Mouse (Mus musculus) forebrain, embryonic 13.5 days (tissue): Measurements from ENCODE around the gene Acp6. TPM values are rescaled to one million over a fixed set of nuclear protein-coding genes. Genes with fewer than 3 reads are reported as not detected.
A peak's percentile ranks its signal among the peaks of the same experiment; 100 is the strongest.

Experiments
- ATAC-seq: fragments of 200-750 bp; cut with Nextera tagmentation; 2 replicates; pipeline ENCODE4 v1.8.0; 2017
- H3K27ac ChIP-seq: fragments of 300-500 bp; sonication (generic); 2 replicates; pipeline ENCODE4 v1.5.1; 2015; ENCODE audit warnings: inconsistent platforms, mild to moderate bottlenecking, moderate library complexity
- H3K27me3 ChIP-seq: fragments of 300-500 bp; sonication (generic); 2 replicates; pipeline ENCODE4 v1.6.1; 2015; ENCODE audit warnings: mild to moderate bottlenecking, inconsistent platforms
- H3K36me3 ChIP-seq: fragments of 300-500 bp; sonication (generic); 2 replicates; pipeline ENCODE4 v1.6.1; 2015; ENCODE audit warnings: mild to moderate bottlenecking, inconsistent platforms; ENCODE audit not compliant: poor library complexity, severe bottlenecking
- H3K4me1 ChIP-seq: fragments of 300-500 bp; sonication (generic); 2 replicates; pipeline ENCODE4 v1.6.1; 2015; ENCODE audit warnings: inconsistent platforms
- H3K4me2 ChIP-seq: fragments of 300-500 bp; sonication (generic); 2 replicates; pipeline ENCODE4 v1.6.1; 2015; ENCODE audit warnings: inconsistent platforms, mild to moderate bottlenecking, moderate library complexity
- H3K4me3 ChIP-seq: fragments of 300-500 bp; sonication (generic); 2 replicates; pipeline ENCODE4 v1.5.1; 2015; ENCODE audit warnings: mild to moderate bottlenecking, inconsistent platforms
- H3K9ac ChIP-seq: fragments of 300-500 bp; sonication (generic); 2 replicates; pipeline ENCODE4 v1.6.1; 2015; ENCODE audit warnings: mild to moderate bottlenecking, inconsistent platforms
- H3K9me3 ChIP-seq: fragments of 300-500 bp; sonication (generic); replicated peaks from 2 replicates; pipeline ENCODE4 v1.6.1; 2016; ENCODE audit warnings: inconsistent platforms
- WGBS: fragments of 180-500 bp; shearing (Covaris S2); methylation state at CpG from one replicate; pipeline ENCODE4 v1.1.7; 2015; 5-methylcytosine and 5-hydroxymethylcytosine counted together
- polyA plus RNA-seq: library from polyadenylated mRNA; unstranded; fragments of >200 nt; fragmentation: Nextera tagmentation; extraction: Ambion mirVana; gene quantifications from 2 replicates; pipeline ENCODE4 v1.2.1, GENCODE M21; 2015

The Acp6 gene
- polyA plus RNA-seq, 1 experiment from 2014 or later, result 21.8 TPM

DNA sequence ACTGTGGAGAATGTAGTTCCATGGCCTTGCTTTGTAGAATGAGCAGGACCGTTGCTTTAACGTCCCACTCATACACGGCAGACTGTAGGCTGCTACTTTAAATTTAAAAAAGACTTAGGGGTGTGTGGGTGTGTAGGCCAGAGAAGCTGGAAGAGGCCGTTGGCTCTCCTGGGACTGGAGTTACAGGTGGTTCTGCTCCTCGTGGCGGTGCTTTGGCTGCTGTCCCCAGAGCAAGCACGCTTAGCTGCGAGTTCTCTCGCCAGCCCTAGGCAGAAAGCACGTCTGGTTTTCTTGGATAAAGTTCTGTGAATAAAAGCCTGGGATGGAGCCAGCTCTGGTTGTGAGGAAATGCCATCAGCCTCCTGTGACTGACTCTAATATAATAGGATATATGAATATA is 2.3 kb downstream of the Acp6 start:
- WGBS, result 61% methylated on average over 10 of the region's 10 CpGs
- no peak overlapping the region for H3K4me3 ChIP-seq
- H3K4me2 ChIP-seq, result peak overlapping the region; percentile 28
- H3K36me3 ChIP-seq, result peaks cover 4% of the 10 kb centered on the region; the same call in 1 of the 2 replicates
- no peaks in the 10 kb centered on the region for H3K9me3 ChIP-seq
- no peak for ATAC-seq
- no peak overlapping the region for H3K27ac ChIP-seq
- H3K9ac ChIP-seq, result no peak overlapping the region
- no peaks in the 10 kb centered on the region for H3K27me3 ChIP-seq
- peaks cover 22% of the 10 kb centered on the region for H3K4me1 ChIP-seq

DNA sequence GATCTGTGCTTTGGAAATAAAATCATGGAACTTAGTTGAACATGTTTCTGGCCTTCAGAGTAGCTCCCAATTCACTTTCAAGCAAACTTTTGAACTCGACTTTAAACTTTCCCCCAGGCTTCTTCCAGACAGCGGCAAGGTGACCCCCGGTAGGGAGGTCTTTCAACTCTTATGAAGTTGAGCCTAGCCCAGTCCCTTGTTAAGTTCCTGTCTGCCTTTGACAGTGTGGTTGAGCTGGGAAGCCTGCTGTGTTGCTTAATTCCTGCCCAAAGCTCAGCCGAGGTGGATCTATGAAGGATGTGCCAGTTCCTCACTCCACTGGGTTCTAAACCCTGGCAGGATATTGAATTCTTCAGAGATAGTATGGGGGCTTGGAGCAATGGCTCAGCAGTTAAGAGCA is 3.2 kb downstream of the Acp6 start:
- H3K36me3 ChIP-seq, result peaks cover 12% of the 10 kb centered on the region
- H3K4me3 ChIP-seq, result no peak overlapping the region

DNA sequence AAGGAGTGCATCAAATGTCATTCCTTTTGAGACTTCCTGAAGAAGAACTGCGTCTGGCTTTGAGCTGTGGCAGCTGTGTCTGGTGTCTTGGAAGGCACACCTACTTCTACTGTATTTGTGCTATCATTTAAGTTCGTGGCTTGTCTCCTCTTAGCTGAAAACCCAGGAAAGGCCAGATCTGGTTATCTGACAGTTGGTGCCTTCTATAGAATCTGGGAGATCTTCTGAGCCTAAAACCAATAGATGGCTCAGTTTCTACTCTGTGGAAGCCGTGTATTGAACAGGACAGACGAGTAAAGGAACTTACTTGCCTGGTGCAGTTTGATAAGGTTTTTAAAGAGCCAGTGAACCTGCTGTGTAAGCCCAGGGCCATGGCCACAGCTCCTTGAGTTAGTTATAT is 5.9 kb downstream of the Acp6 start:
- Histone ChIP-seq H3K9me3 (no peaks in the 10 kb centered on the region), H3K9ac (no peak overlapping the region), H3K27ac (no peak overlapping the region), H3K4me3 (no peak overlapping the region), H3K4me2 (no peak overlapping the region), H3K36me3 (peaks cover 12% of the 10 kb centered on the region), H3K27me3 (no peaks in the 10 kb centered on the region), H3K4me1 (peaks cover 16% of the 10 kb centered on the region)
- ATAC-seq, result no peak
- WGBS, result 86% methylated on average over 4 of the region's 4 CpGs

More for the DNA sequence above, 3.2 kb downstream of the Acp6 start:
- Histone ChIP-seq H3K27ac (no peak overlapping the region), H3K9me3 (no peaks in the 10 kb centered on the region), H3K27me3 (no peaks in the 10 kb centered on the region), H3K4me2 (no peak overlapping the region), H3K4me1 (peaks cover 22% of the 10 kb centered on the region), H3K9ac (no peak overlapping the region)
- no peak for ATAC-seq
- 64% methylated on average over 4 of the region's 4 CpGs for WGBS

DNA sequence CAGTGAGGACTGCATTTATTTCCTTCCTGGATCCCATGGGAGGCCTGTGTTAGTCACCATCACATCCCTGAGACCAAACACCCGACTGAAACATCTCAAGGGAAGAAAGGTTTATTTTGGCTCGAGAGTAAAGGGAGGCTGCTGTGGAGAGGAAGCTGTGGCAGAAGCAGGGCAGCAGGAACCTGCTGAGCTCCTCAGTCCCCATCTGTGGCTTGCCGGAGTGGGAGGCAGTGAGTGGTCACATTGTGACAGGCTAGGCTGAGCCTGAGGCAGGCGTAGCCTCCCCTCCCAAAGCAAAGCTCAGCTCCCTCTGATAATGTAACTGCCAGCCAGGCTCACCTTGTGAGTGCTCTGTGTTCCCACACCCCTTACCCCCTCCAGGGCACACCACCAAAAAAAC is 8.5 kb downstream of the Acp6 start:
- peaks cover 12% of the 10 kb centered on the region for H3K36me3 ChIP-seq
- no peaks in the 10 kb centered on the region for H3K27me3 ChIP-seq
- H3K9ac ChIP-seq, result no peak overlapping the region; the same call in 1 of the 2 replicates
- no peak for ATAC-seq
- 79% methylated on average over 4 of the region's 4 CpGs for WGBS
- no peak overlapping the region for H3K4me2 ChIP-seq
- H3K4me3 ChIP-seq, result no peak overlapping the region
- no peaks in the 10 kb centered on the region for H3K4me1 ChIP-seq
- no peaks in the 10 kb centered on the region for H3K9me3 ChIP-seq
- no peak overlapping the region for H3K27ac ChIP-seq

DNA sequence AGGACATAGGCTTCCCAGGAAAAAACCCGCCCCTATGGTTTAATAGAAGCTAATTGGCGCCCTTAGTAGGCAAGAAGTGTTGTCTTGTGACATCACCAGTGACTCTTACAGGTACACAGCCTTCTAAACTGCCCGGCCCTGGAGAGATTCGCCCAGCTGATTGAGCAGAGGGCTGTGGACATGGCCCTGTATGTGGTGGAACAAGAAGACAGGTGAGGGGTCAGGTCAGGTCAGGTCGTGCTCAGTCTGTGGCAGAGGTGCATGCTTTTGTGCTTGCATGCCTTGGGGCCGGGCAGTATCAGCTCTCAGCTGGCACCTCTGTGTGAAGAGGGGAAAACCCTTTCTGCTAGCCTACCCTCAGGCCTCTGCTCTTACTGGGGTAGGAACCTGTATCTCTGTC is 13.0 kb downstream of the Acp6 start:
- WGBS, result 77% methylated on average over 6 of the region's 6 CpGs
- H3K27ac ChIP-seq, result no peak overlapping the region
- H3K27me3 ChIP-seq, result no peaks in the 10 kb centered on the region
- no peak overlapping the region for H3K9ac ChIP-seq
- no peaks in the 10 kb centered on the region for H3K4me1 ChIP-seq
- H3K9me3 ChIP-seq, result no peaks in the 10 kb centered on the region
- no peak for ATAC-seq
- H3K36me3 ChIP-seq, result peaks cover 2% of the 10 kb centered on the region; the same call in 1 of the 2 replicates
- H3K4me2 ChIP-seq, result no peak overlapping the region
- no peak overlapping the region for H3K4me3 ChIP-seq

DNA sequence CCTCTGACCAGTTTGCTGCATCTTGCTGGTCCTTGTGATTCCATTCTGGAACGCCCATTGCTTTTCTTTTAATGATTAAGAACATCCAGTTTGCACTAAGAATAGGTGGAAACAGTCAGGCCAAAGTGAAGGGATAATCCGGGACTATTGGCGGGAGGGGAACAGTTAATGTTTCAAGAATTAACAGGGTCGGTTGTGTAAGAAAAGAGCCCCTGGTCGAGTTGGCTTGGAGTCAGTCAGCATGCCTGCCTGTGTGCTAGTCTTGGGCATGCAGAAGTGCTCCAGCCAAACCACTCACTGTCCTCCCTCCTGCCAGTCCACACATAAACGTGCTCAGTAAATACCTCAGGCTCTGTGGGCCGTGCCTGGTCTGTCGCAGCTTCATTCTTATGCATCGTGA is 13.7 kb downstream of the Acp6 start:
- H3K4me2 ChIP-seq, result no peak overlapping the region
- H3K36me3 ChIP-seq, result no peaks in the 10 kb centered on the region
- H3K4me3 ChIP-seq, result no peak overlapping the region
- no peaks in the 10 kb centered on the region for H3K27me3 ChIP-seq
- no peak overlapping the region for H3K9ac ChIP-seq
- no peak for ATAC-seq
- H3K27ac ChIP-seq, result no peak overlapping the region
- no peaks in the 10 kb centered on the region for H3K9me3 ChIP-seq
- 70% methylated on average over 9 of the region's 9 CpGs for WGBS
- H3K4me1 ChIP-seq, result no peaks in the 10 kb centered on the region

DNA sequence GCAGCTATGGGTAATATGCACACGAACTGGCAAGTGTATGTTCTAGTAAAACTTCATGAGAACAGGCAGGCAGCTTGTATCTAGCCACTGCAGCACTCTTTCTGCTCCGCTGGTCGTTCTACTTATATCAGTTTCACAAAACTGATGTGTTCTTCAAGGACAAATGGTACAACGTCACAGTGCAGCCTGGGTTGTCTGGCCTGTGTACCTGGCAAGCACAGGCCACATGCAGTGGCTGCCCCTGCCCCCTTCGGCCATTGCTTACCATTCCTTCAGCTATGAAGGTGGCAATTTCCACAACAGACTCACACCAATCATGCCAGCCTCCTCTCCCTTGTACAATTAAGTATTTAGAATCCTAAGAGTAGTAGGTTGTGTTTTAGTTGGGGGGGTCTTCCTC is 14.1 kb downstream of the Acp6 start:
- no peak for ATAC-seq
- no peak overlapping the region for H3K27ac ChIP-seq
- H3K4me1 ChIP-seq, result no peaks in the 10 kb centered on the region
- no peak overlapping the region for H3K4me3 ChIP-seq
- H3K4me2 ChIP-seq, result no peak overlapping the region
- H3K9ac ChIP-seq, result no peak overlapping the region
- WGBS, result 90% methylated on average over 5 of the region's 5 CpGs
- 0 out of 2 replicates have a peak, but pooled peaks cover under 1% of the 10 kb centered on the region for H3K36me3 ChIP-seq
- no peaks in the 10 kb centered on the region for H3K9me3 ChIP-seq
- no peaks in the 10 kb centered on the region for H3K27me3 ChIP-seq

DNA sequence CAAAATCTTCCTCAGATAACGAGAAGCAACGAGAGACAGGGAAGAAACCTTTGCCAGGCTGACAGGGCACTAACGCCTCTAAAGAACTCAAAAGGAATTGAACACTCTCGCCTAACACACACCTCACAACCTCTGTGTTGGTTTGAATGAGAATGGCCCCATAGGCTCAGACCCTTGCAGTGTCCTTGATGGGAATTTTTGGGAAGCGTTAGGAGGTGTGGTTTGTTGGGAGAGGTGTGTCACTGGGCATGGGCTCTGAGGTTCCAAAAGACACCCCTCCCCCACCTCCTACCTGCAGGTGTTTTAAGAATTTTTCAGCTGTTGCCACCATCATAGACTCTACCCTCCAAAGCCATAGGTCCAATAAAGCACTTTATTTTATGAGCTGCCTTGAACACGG is 20.3 kb downstream of the Acp6 start:
- Histone ChIP-seq H3K36me3 (0 out of 2 replicates have a peak, but pooled peaks cover 5% of the 10 kb centered on the region), H3K9me3 (no peaks in the 10 kb centered on the region), H3K27me3 (no peaks in the 10 kb centered on the region), H3K4me3 (no peak overlapping the region), H3K4me1 (no peaks in the 10 kb centered on the region), H3K9ac (no peak overlapping the region), H3K27ac (no peak overlapping the region), H3K4me2 (no peak overlapping the region)
- 81% methylated on average over 6 of the region's 6 CpGs for WGBS
- ATAC-seq, result no peak

DNA sequence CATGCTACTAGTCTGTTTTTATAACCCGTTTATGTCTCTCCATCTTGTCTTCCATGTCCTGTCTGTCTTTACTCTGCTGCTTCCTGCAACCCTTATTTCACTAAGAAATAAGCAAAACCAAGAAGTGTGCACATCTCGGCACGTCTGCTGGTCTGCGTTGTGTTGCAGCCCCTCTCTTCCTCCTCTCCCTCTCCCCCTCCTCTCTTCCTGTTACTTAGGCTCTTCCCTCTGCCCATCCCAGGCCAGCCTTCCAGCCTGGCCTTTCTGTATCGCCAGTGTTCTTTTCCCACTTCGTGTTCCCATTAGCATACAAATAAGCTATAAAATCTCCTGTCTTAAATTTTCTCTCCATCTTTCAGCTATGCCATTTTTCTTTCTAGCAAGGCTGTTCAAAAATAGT is 21.9 kb downstream of the Acp6 start:
- 68% methylated on average over 6 of the region's 6 CpGs for WGBS
- Histone ChIP-seq H3K27ac (no peak overlapping the region), H3K4me2 (no peak overlapping the region), H3K36me3 (0 out of 2 replicates have a peak, but pooled peaks cover 5% of the 10 kb centered on the region), H3K4me1 (no peaks in the 10 kb centered on the region), H3K9ac (no peak overlapping the region), H3K4me3 (no peak overlapping the region), H3K9me3 (no peaks in the 10 kb centered on the region), H3K27me3 (no peaks in the 10 kb centered on the region)
- ATAC-seq, result no peak

DNA sequence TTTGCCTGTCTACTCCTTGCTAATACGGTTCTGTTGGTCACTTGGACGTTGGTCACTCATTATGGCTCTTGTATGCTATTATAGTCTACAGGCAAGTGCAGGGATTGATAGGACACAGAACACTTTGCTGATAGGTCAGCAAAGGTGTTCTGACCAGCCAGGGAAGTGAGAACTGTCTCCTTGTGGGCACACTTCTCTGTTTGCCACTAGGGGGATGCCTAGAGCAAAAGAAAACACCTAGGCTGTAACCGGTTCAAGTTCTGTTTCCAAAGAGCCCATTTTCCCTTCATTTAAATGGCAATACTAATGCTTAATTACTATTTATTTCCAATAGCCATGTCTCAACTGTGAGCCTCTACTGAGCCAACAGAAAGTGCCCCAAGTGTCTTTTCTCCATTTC is 25.2 kb downstream of the Acp6 start:
- H3K27me3 ChIP-seq, result no peaks in the 10 kb centered on the region
- no peak overlapping the region for H3K27ac ChIP-seq
- WGBS, result 46% methylated on average over 3 of the region's 3 CpGs
- ATAC-seq, result no peak
- no peaks in the 10 kb centered on the region for H3K9me3 ChIP-seq
- no peak overlapping the region for H3K4me2 ChIP-seq
- H3K4me1 ChIP-seq, result no peaks in the 10 kb centered on the region
- H3K4me3 ChIP-seq, result no peak overlapping the region
- no peaks in the 10 kb centered on the region for H3K36me3 ChIP-seq
- H3K9ac ChIP-seq, result no peak overlapping the region

DNA sequence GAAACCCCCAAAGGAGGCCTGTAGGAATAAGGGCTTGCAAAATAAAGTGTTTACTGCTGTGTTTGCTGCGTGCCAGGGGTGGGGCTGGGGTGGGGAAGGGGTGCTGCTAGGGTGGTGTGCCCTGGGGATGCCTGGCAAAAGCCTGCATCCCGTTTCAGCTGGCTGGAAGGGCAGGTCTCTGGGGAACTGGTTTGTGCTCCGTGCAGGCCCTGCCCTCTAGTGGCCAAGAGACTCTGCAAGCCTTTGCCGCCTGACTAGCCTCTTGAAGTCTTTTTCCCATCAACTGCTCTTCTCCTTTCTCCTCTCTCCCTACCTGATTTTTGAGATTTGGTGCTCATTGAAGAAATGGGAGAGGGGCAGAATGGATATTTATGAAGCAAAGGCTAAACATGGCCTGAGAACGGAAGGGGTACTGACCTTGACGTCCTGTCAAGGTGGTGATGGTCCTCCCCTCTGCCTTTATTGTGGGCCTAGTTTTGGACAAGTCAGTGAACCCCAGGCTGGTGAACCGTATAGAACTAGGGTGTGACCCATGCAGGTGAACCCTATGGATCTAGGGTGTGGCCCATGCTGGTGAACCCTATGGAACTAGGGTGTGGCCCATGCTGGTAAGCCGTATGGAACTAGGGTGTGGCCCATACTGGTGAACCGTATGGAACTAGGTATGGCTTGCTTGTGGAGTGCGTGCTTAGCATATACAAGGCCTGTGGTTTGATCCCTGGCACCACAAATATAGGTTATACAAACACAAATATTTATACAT is 26.7 kb downstream of the Acp6 start:
- Histone ChIP-seq H3K9me3 (no peaks in the 10 kb centered on the region), H3K27me3 (no peaks in the 10 kb centered on the region), H3K4me2 (no peak overlapping the region), H3K4me1 (no peaks in the 10 kb centered on the region), H3K9ac (no peak overlapping the region), H3K27ac (no peak overlapping the region), H3K4me3 (no peak overlapping the region), H3K36me3 (no peaks in the 10 kb centered on the region)
- 46% methylated on average over 10 of the region's 10 CpGs for WGBS
- peak; percentile 65 for ATAC-seq

DNA sequence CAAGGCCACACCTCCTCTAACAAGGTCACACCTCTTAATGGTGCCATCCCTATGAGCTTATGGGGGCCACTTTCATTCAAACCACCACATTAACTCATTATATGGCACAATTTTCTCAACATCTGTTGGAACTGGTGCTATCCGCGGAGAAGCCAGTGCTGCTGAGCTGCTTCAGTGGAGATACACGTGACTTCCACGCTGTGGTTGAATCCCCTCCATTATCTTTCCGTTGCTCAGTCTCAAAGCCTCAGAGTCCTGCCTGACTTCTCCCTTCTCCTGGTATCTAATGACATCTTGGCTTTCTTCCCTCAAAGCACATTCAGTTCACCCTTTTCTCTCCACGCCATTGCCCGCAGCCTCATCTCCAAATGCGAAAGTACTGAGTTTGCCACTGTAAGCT is 38.0 kb downstream of the Acp6 start:
- no peak for ATAC-seq
- no peaks in the 10 kb centered on the region for H3K9me3 ChIP-seq
- no peaks in the 10 kb centered on the region for H3K36me3 ChIP-seq
- no peaks in the 10 kb centered on the region for H3K27me3 ChIP-seq
- peaks cover 5% of the 10 kb centered on the region; the same call in 1 of the 2 replicates for H3K4me1 ChIP-seq
- no peak overlapping the region for H3K4me3 ChIP-seq
- no peak overlapping the region for H3K27ac ChIP-seq
- no peak overlapping the region for H3K4me2 ChIP-seq
- no peak overlapping the region for H3K9ac ChIP-seq
- 90% methylated on average over 8 of the region's 8 CpGs for WGBS

DNA sequence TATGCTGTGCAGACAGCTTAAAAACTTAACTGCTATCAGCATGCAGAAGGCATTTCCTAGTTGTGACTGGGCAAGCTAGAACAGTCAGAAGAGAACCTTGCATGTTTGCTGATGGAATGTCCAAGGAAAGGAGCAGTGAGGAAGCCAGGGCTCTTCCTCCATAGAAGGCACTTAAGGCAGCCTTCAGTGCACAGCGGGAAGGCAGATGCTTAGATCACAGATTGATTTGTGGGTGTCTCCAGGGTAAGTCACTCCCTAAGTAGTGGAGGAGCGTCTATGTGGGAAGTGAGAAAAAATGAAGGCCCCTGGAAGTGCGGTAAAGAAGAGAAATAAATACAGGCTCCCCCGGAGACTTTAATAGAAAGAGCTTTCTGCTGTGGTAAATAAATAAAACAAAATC is 40.7 kb downstream of the Acp6 start:
- H3K4me2 ChIP-seq, result no peak overlapping the region

More for the DNA sequence above, 40.7 kb downstream of the Acp6 start:
- no peaks in the 10 kb centered on the region for H3K9me3 ChIP-seq
- no peak overlapping the region for H3K27ac ChIP-seq
- H3K36me3 ChIP-seq, result peaks cover 18% of the 10 kb centered on the region
- H3K4me1 ChIP-seq, result peaks cover 5% of the 10 kb centered on the region; the same call in 1 of the 2 replicates
- 29% methylated on average over 4 of the region's 4 CpGs for WGBS
- H3K9ac ChIP-seq, result no peak overlapping the region
- no peak for ATAC-seq
- H3K27me3 ChIP-seq, result no peaks in the 10 kb centered on the region
- no peak overlapping the region for H3K4me3 ChIP-seq
